Mouse (Mus musculus): ENCODE results near the gene Hoxb8.

DNA sequence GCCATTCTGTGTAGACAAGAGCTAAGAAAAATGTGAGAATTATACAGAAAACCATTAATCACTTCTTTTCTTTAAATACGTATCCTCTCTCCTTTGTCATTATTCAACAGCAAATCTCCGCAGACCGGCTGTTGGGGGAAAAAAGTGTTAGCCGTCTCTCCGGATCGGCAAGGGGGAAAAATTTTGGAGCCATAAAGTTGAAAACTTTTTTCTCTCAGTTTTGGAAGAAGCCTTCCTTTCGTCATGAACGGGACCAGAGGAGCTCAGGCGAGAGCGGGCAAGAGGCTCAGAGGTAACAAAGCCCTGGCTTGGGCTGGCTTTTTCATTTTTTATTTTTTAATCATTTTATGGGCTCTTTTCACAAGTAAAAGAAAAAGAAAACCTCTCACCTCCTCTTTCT, 41.4 kb downstream of the Hoxb8 start, which contains the start of gene Hoxb3:
- no peak for TF ChIP-seq GATA1 (IDR thresholded peaks at IDR 0.05; ENCODE audit: borderline replicate concordance, low read length)
- TF ChIP-seq FLI1 (IDR thresholded peaks at IDR 0.05; ENCODE audit: low read length): no peak
